Mouse (Mus musculus): ENCODE measurements around the gene Lgals9.
"Not testable (repeated sequence)": the region's sequence is repeated elsewhere in the genome, so short reads cannot be mapped to it uniquely, and the experiment has no call there.

Gene Lgals9

GRCm38 (mm10) chr11:78984483-78985177 is at the start of gene Lgals9:
Gene Lgals9, minus strand, starts transcription at chr11:78984946.
- DNase-seq: peak; percentile 96

GRCm38 (mm10) chr11:79033636-79034035 is 48.9 kb upstream of the Lgals9 start:
- DNase-seq: no peak

GRCm38 (mm10) chr11:79033021-79033420 is 48.3 kb upstream of the Lgals9 start:
- DNase-seq: no peak

DNA sequence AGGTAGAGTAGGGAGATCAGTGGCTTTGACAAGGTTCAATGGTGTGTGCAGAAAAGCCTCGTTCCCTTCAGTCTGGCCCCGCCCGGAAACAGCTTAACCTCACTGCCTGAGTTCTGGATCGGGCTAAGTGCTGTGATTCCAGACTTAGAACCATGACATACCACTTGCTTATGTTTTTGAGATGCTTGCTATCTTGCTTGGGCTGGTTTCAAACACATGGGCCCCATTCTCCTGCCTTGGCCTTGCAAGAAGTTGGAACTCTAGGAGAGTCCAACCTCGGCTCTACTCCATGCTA is 46.7 kb upstream of the Lgals9 start:
- no peak for DNase-seq

- peak; percentile 92 for DNase-seq
These were observed 46.1 kb upstream of the Lgals9 start for GRCm38 (mm10) chr11:79030570-79031451.

- no peak for DNase-seq
These were observed 39.0 kb upstream of the Lgals9 start for GRCm38 (mm10) chr11:79023751-79024150.

GRCm38 (mm10) chr11:79023342-79023741 is 38.6 kb upstream of the Lgals9 start:
- peak; percentile 72 for DNase-seq

- no peak for DNase-seq
These were observed 38.1 kb upstream of the Lgals9 start for GRCm38 (mm10) chr11:79022836-79023235.

DNA sequence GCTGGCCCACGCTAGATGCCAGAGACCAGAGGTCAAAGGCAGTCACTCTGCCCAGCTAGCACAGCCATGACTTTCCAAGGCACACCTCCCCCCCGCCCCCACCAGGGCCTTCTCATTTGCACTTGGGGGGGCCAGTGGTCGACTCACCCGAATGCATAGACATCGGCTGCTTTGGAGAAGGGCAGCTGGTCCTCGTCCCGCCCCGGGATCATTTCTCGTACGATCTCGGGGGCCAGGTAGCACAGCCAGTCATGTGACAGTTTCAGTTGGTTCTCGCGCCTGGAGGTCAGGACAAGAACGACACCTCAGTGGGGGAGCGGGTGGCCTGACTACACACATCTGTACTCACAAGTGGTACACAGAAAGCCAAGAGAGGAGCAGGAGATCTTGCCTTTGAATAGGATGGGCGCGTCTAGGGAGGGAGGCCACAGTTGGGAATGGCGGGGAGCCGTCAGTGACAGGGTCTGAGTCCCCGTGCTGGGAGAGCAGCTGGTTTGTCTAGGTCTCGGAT is 35.8 kb upstream of the Lgals9 start:
- DNase-seq: no peak

DNA sequence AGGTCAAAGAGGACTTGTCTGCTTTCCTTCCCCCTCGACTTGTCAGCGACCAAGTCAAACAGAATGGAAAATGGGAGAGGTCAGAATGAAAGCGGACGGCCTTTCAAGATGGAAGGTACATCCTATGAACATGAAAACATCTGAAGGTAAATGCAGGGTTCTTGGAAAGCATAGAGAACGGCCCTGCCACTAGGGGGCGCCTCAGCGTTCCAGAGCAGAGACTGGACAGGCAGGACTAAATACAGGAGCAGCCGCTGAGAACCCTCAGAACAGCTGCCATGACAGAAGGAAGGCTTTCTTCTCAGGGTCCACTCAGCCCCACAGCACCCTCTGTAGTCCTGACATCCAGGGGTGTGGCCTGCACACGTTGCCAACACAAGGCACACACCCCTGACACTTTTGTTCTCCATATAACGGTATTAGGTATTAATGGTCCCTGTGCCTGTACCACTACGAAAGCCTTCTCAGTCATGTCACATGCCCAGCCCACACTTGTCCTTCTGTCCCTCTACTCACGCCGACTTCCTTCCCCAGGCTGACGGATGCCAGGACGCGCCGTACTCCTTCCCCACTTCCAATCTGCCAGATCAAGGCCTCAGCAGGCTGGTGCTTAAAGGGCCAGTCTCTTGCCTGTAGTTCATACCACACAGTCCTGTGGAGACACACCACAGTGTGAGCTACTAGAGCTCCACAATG is 35.2 kb upstream of the Lgals9 start:
- peak; percentile 55 for DNase-seq

GRCm38 (mm10) chr11:79018954-79019704 is 34.4 kb upstream of the Lgals9 start:
- peak; percentile 86 for DNase-seq

- no peak for DNase-seq
These were observed 32.4 kb upstream of the Lgals9 start for GRCm38 (mm10) chr11:79017161-79017606.

DNA sequence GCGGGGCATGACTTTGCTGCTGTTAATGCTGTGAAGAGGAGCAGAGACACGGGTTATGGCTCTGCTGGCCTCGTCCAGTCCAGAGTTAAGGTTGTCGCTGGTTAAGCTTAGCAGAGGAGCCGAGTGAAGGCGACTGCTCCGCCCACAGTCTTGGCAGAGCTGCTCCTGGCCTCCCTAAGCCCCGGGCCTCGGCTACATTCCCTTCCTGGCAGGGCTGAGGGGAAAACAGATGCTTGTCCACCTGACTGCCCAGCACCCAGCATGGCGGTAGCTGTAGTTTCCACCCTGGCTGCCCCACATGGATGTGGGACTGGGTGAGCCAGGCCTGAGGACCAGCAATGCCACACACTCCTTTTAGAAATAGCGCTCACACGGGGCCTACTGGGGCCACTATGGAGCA is 31.5 kb upstream of the Lgals9 start:
- DNase-seq: no peak

- DNase-seq: no peak
These were observed 31.0 kb upstream of the Lgals9 start for GRCm38 (mm10) chr11:79015660-79016215.

DNA sequence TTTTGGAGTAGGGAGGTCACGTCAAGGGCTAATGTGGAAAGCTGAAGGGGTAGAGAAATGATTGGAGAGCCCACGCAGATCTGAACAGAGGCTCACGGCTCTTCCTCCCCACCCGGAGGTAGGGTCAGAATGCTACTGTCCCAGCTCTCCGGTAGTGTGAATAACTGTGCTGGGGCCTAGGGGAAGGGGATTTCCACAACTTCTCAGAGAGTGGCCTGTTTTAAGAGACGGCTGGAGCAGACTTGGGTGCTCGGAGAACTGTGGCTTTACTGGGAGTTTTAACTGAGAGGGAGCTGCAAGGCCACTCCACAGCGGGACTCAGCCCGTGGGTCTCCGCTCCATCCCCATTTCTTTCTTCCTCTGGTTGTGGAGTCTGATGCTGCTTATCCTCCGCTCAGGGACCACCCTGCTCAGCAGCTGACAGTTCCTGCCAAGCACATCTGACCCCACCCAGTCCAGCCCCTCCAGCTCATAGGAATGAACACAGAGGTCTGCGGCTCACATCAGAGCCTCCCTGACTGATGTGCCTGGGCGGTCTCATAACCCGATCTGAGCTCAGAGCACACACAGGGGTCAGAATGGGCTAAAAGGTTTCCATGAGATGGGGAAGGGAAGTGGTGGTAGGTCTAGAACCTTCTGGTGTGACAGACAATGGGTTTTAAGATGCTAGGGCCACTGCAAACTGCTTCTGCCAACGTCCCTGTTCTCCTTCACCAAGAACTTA is 30.0 kb upstream of the Lgals9 start:
- no peak for DNase-seq

- no peak for DNase-seq
These were observed 29.1 kb upstream of the Lgals9 start for GRCm38 (mm10) chr11:79013806-79014205.

DNA sequence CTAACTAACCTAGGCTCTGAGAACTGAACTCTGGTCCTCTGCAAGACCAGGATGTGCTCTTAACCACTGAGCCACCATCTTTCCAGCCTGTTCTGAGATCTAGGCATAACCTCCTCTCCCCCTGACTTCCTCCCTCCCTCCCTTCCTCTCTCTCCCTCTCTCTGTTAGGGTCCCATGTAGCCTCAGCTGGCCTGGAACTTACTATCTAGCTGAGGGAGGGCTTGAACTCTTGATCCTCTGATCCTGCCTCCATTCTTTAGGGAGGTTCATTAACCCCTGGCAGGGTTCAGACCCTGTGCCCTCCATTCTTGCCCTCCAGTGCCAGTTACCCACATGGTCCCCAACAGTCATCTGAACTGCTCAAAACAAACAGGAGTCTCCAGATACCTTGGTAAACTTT is 28.3 kb upstream of the Lgals9 start:
- DNase-seq: no peak

- no peak for DNase-seq
These were observed 27.8 kb upstream of the Lgals9 start for GRCm38 (mm10) chr11:79012529-79012928.

DNA sequence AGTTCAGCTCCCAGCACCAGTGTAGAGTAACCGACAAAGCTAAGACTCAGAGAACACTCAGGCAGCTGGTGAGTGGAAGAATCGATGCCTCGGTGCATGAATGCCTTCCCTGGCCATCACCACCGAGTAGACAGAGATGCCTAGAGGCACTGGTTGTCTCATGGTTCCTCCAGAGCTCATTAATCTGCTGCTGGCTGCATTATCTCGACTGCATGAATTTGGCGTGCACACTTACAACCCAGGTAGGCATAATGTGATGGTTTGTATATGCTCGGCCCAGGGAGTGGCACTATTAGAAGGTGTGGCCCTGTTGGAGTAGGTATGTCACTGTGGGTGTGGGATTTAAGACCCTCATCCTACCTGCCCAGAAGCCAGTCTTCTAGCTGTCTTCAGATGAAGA is 24.1 kb upstream of the Lgals9 start:
- no peak for DNase-seq

DNA sequence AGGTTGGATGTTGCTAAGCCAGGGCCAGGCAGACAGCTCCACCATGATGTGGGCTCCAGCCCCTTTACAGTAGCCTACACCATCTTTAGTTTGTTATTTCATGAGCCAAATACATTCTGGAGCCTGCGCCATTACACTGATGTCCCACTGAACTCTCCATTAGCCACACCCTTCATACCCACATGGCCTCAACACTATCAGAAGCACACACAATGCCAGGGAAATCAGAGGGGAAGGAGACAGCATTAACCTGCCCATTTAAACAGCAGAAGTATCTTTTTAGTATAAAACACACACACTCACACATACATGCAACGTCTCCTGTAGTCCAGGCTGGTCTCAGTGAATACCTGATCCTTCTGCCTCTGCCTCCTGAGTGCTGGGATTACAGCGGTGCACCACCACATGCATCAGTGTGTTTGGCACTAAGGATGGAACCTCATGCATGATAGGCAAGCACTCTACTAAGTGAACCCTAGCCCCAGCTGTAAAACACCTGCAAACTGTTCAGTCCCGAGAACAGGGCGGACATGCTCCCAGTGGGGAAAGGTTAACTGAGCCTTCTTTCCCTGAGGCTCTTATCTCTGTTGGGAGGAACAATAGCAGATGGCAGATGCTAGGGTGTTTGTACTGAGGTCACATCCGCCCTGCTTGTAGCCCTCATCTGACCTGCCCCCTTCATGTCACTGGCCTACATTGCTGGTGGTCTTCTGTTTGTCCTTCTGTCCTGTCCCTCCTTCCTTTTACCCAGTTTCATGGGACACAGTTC is 23.4 kb upstream of the Lgals9 start:
- DNase-seq: no peak

DNA sequence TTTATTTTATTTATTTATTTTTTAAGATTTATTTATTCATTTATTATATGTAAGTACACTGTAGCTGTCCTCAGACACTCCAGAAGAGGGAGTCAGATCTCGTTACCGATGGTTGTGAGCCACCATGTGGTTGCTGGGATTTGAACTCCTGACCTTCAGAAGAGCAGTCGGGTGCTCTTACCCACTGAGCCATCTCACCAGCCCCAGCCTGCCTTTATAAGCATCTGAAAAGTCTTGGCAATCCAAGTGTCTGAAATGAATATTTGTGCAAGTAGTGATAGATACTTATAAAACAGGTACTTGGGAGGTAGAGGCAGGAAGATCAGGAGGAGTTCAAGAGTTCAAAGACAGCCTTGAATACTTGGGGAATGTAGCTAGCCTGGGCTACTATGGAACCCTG is 22.6 kb upstream of the Lgals9 start:
- DNase-seq: not testable (repeated sequence)

Measured in lung, postnatal 10 days (tissue).